Mouse (Mus musculus) CD4-positive, CD25-positive, alpha-beta regulatory T cell, adult 4 months (primary cell): ENCODE data around the gene Tnfsf13. TPM values are rescaled to one million over a fixed set of nuclear protein-coding genes. Genes with fewer than 3 reads are reported as not detected.
A peak's percentile ranks its signal among the peaks of the same experiment; 100 is the strongest.

Source experiments
- ATAC-seq: one replicate; pipeline ENCODE4 v1.8.0; 2017
- polyA plus RNA-seq, 2 experiments: library from polyadenylated mRNA; unstranded; fragments of 100-300 nt; shearing (Covaris generic); gene quantifications; one replicate each; pipeline ENCODE4 v1.2.1; 2017

The Tnfsf13 gene
- polyA plus RNA-seq, 2 experiments from 2014 or later, result not detected

- ATAC-seq, result no peak
Measured at GRCm38 (mm10) chr11:69645860-69646259, 39.7 kb downstream of the Tnfsf13 start.

- ATAC-seq, result no peak
Measured at GRCm38 (mm10) chr11:69635471-69635870, 50.1 kb downstream of the Tnfsf13 start.

GRCm38 (mm10) chr11:69633128-69633866 is 52.3 kb downstream of the Tnfsf13 start:
- peak; percentile 24 for ATAC-seq

Other genes starting within 250 kb of the Tnfsf13 start
- gene Dnah2, start 136.7 kb downstream of the Tnfsf13 start, polyA plus RNA-seq, result under 1 TPM in 1 of 2 experiments, not detected in 1; 0.09 TPM
- under 1 TPM; 0.27 to 0.37 TPM for gene Efnb3, start 125.6 kb downstream of the Tnfsf13 start, polyA plus RNA-seq
- gene Wrap53, start 105.5 kb downstream of the Tnfsf13 start, polyA plus RNA-seq, result 10 to 100 TPM; 23.0 to 31.9 TPM
- 100 to 1,000 TPM; 307 to 416 TPM for gene Trp53, start 105.4 kb downstream of the Tnfsf13 start, polyA plus RNA-seq
- not detected for gene Atp1b2, start 79.8 kb downstream of the Tnfsf13 start, polyA plus RNA-seq
- gene Shbg, start 67.9 kb downstream of the Tnfsf13 start, polyA plus RNA-seq, result not detected
- not detected for gene Sat2, start 63.8 kb downstream of the Tnfsf13 start, polyA plus RNA-seq
- gene Fxr2, start 52.8 kb downstream of the Tnfsf13 start, polyA plus RNA-seq, result 10 to 100 TPM; 11.0 to 11.2 TPM
- gene Sox15, start 30.5 kb downstream of the Tnfsf13 start, polyA plus RNA-seq, result under 1 TPM in 1 of 2 experiments, not detected in 1; 0.81 TPM
- gene Mpdu1, start 23.1 kb downstream of the Tnfsf13 start, polyA plus RNA-seq, result 10 to 100 TPM; 34.8 to 85.1 TPM
- 1 to 10 TPM; 3.0 to 5.8 TPM for gene Cd68, start 19.6 kb downstream of the Tnfsf13 start, polyA plus RNA-seq
- 100 to 1,000 TPM; 166 to 236 TPM for gene Eif4a1, start 13.4 kb downstream of the Tnfsf13 start, polyA plus RNA-seq
- 10 to 100 TPM; 31.6 to 47.4 TPM for gene Senp3, start 3.7 kb downstream of the Tnfsf13 start, polyA plus RNA-seq
- gene Tnfsf12, start 10.1 kb upstream of the Tnfsf13 start, polyA plus RNA-seq, result under 1 TPM in 1 of 2 experiments, not detected in 1; 0.23 TPM
- not detected for gene Tnfsfm13, start 10.3 kb upstream of the Tnfsf13 start, polyA plus RNA-seq
- gene Polr2a, start 72.9 kb upstream of the Tnfsf13 start, polyA plus RNA-seq, result 10 to 100 TPM; 25.6 to 36.0 TPM
- gene Slc35g3, start 76.2 kb upstream of the Tnfsf13 start, polyA plus RNA-seq, result not detected
- gene Zbtb4, start 80.1 kb upstream of the Tnfsf13 start, polyA plus RNA-seq, result 10 to 100 TPM; 11.2 to 11.8 TPM
- gene Chrnb1, start 110.2 kb upstream of the Tnfsf13 start, polyA plus RNA-seq, result 1 to 10 TPM; 2.9 to 4.5 TPM
- not detected for gene Fgf11, start 116.1 kb upstream of the Tnfsf13 start, polyA plus RNA-seq
- not detected for gene Tmem102, start 119.8 kb upstream of the Tnfsf13 start, polyA plus RNA-seq
- not detected for gene Gm39566, start 129.5 kb upstream of the Tnfsf13 start, polyA plus RNA-seq
- not detected for gene Spem2, start 132.7 kb upstream of the Tnfsf13 start, polyA plus RNA-seq
- under 1 TPM in 1 of 2 experiments, not detected in 1; 0.42 TPM for gene Spem1, start 136.4 kb upstream of the Tnfsf13 start, polyA plus RNA-seq
- 1 to 10 TPM; 1.1 to 1.2 TPM for gene Nlgn2, start 152.0 kb upstream of the Tnfsf13 start, polyA plus RNA-seq
- 100 to 1,000 TPM in 1 of 2 experiments, 10 to 100 TPM in 1; 93.2 to 114 TPM for gene Tmem256, start 152.7 kb upstream of the Tnfsf13 start, polyA plus RNA-seq
- gene Plscr3, start 160.6 kb upstream of the Tnfsf13 start, polyA plus RNA-seq, result 10 to 100 TPM; 22.4 to 33.5 TPM
- gene Tnk1, start 172.9 kb upstream of the Tnfsf13 start, polyA plus RNA-seq, result not detected
- not detected for gene Tmem95, start 192.2 kb upstream of the Tnfsf13 start, polyA plus RNA-seq
- gene Kctd11, start 195.6 kb upstream of the Tnfsf13 start, polyA plus RNA-seq, result 1 to 10 TPM in 1 of 2 experiments, not detected in 1; 1.1 TPM
- 100 to 1,000 TPM; 256 to 383 TPM for gene Acap1, start 209.8 kb upstream of the Tnfsf13 start, polyA plus RNA-seq
- 1 to 10 TPM; 1.6 to 2.0 TPM for gene 2810408A11Rik, start 215.2 kb upstream of the Tnfsf13 start, polyA plus RNA-seq
- gene Neurl4, start 215.3 kb upstream of the Tnfsf13 start, polyA plus RNA-seq, result 1 to 10 TPM; 8.3 to 9.1 TPM
- 100 to 1,000 TPM; 120 to 134 TPM for gene Gps2, start 228.1 kb upstream of the Tnfsf13 start, polyA plus RNA-seq
- gene Eif5a, start 236.2 kb upstream of the Tnfsf13 start, polyA plus RNA-seq, result 1,000 to 10,000 TPM; 1,067 to 1,377 TPM